Comparison of ENCODE assay signal across 20 mouse cellular contexts in the genomic region with DNA sequence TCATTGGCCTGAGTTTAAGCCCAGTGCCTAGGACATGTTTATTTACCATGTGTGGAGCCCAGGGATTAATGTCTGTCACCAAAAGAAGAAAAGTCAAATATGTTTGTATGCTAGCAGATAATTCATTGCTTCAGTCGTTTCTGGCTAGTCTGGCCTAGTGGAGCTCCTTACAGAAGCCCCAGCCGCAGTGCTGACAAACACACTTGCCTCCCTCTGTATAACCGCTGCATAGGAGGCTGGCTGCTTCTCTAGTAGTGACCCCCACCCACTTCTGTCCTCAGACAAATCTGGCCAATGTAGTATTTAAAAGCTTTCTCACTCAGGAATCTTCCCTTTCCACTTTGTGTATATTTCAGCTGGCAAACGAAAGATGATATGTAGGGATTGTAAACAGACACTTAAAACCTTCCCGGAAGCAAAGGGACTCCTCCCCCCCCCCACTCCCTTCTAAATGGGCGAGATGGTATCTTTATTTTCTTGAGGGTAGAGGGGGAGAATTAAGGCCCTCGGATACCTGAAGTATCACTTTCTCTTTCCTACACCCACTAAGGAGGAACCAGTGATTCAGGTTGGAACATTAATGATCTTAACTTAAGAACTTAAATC. TPM values are rescaled to one million over a fixed set of nuclear protein-coding genes. Genes with fewer than 3 reads are reported as not detected.
DNase-seq lines count a peak whose midpoint lies in the region; ATAC-seq and TF ChIP-seq lines count a peak whose summit lies in the region.
"Had no signal": no experiment of that assay in that cellular context is flagged by ENCODE, and none has a peak within 500 bp of the region (broad histone marks: within the 10 kb centered on the region; RNA-seq: fewer than 3 reads in every experiment).

No protein-coding gene starts in this region.

- H3K4me2 ChIP-seq in intestine, embryonic 16.5 days (ENCODE audit: low read depth, low read length), result no peak overlapping the region
- no peak overlapping the region for H3K4me2 ChIP-seq in intestine, embryonic 15.5 days (replicated peaks)
- H3K4me2 ChIP-seq in lung, postnatal 0 days (replicated peaks; ENCODE audit: low read depth, low read length), result no peak overlapping the region
- H3K4me2 ChIP-seq: embryonic facial prominence, embryonic 13.5 days; heart, embryonic 12.5 days; hindbrain, embryonic 13.5 days had no signal

- WGBS in intestine, embryonic 16.5 days, result 20% methylated on average over 7 of the region's 7 CpGs
- 22% methylated on average over 7 of the region's 7 CpGs for WGBS in intestine, embryonic 15.5 days
- WGBS in lung, postnatal 0 days, result 15% methylated on average over 7 of the region's 7 CpGs

- no peaks in the 10 kb centered on the region for H3K36me3 ChIP-seq in intestine, embryonic 16.5 days (ENCODE audit: control insufficient read depth, insufficient read depth, low read length)
- no peaks in the 10 kb centered on the region for H3K36me3 ChIP-seq in intestine, embryonic 15.5 days
- no peaks in the 10 kb centered on the region for H3K36me3 ChIP-seq in lung, postnatal 0 days (ENCODE audit: insufficient read depth, low read length)
- H3K36me3 ChIP-seq: embryonic facial prominence, embryonic 13.5 days; heart, embryonic 12.5 days; hindbrain, embryonic 13.5 days had no signal

- H3K9me3 ChIP-seq in intestine, embryonic 16.5 days (ENCODE audit: control insufficient read depth, low read length), result no peaks in the 10 kb centered on the region
- no peaks in the 10 kb centered on the region for H3K9me3 ChIP-seq in intestine, embryonic 15.5 days
- no peaks in the 10 kb centered on the region for H3K9me3 ChIP-seq in lung, postnatal 0 days (ENCODE audit: low read length)
- H3K9me3 ChIP-seq: embryonic facial prominence, embryonic 13.5 days; heart, embryonic 12.5 days; hindbrain, embryonic 13.5 days had no signal

- no peak for TF ChIP-seq EP300 in lung, postnatal 0 days (IDR thresholded peaks at IDR 0.05)

- no peak for DNase-seq in lung, postnatal 0 days (ENCODE audit: low spot score)
- no peak for DNase-seq in lung, postnatal 25 days (ENCODE audit: low spot score)
- peak; percentile 54 for DNase-seq in naive thymus-derived CD4-positive, alpha-beta T cell, adult 2 months (ENCODE audit: low read depth)
- no peak for DNase-seq in ovary, adult 18-20 months (ENCODE audit: low spot score)
- DNase-seq: adrenal gland, adult 2 months; cerebellum, adult 9-10 months; kidney, adult 18-20 months; kidney, postnatal 25 days; left cerebral cortex, postnatal 4 days; liver; lung, adult 18-20 months; midbrain, embryonic 14.5 days; right cerebral cortex, postnatal 25 days had no signal

- no peak overlapping the region for H3K9ac ChIP-seq in intestine, embryonic 16.5 days (ENCODE audit: low read depth, low read length)
- H3K9ac ChIP-seq in intestine, embryonic 15.5 days, result no peak overlapping the region
- H3K9ac ChIP-seq in lung, postnatal 0 days (replicated peaks; ENCODE audit: low read depth), result no peak overlapping the region
- H3K9ac ChIP-seq: embryonic facial prominence, embryonic 13.5 days; heart, embryonic 12.5 days; hindbrain, embryonic 13.5 days had no signal

- H3K27ac ChIP-seq in intestine, embryonic 16.5 days (ENCODE audit: low read length), result no peak overlapping the region
- H3K27ac ChIP-seq in intestine, embryonic 15.5 days, result no peak overlapping the region
- peak overlapping the region; percentile 61 for H3K27ac ChIP-seq in lung, postnatal 0 days (ENCODE audit: low read length)
- H3K27ac ChIP-seq: embryonic facial prominence, embryonic 13.5 days; hindbrain, embryonic 13.5 days had no signal

- no peaks in the 10 kb centered on the region for H3K27me3 ChIP-seq in intestine, embryonic 16.5 days (replicated peaks; ENCODE audit: control insufficient read depth, insufficient read depth, low read length)
- no peaks in the 10 kb centered on the region for H3K27me3 ChIP-seq in intestine, embryonic 15.5 days (replicated peaks)
- H3K27me3 ChIP-seq in lung, postnatal 0 days (replicated peaks; ENCODE audit: insufficient read depth, low read length), result no peaks in the 10 kb centered on the region
- H3K27me3 ChIP-seq: embryonic facial prominence, embryonic 13.5 days; heart, embryonic 12.5 days; hindbrain, embryonic 13.5 days had no signal

- peak; percentile 29; the same call in 1 of the 2 replicates for ATAC-seq in intestine, embryonic 16.5 days
- no peak for ATAC-seq in intestine, embryonic 15.5 days
- ATAC-seq in lung, postnatal 0 days, result no peak
- peak; percentile 16 for ATAC-seq in activated CD4-positive, CD25-positive, alpha-beta regulatory T cell, adult 4 months

- H3K4me3 ChIP-seq in intestine, embryonic 16.5 days (ENCODE audit: low read length), result no peak overlapping the region
- H3K4me3 ChIP-seq in intestine, embryonic 15.5 days (replicated peaks), result no peak overlapping the region
- H3K4me3 ChIP-seq in lung, postnatal 0 days (ENCODE audit: low read depth, low read length), result no peak overlapping the region
- H3K4me3 ChIP-seq: embryonic facial prominence, embryonic 13.5 days; heart, embryonic 12.5 days; hindbrain, embryonic 13.5 days; megakaryocyte, embryonic 14.5 days had no signal

- H3K4me1 ChIP-seq in intestine, embryonic 16.5 days (ENCODE audit: control insufficient read depth, insufficient read depth, low read length), result peaks cover 16% of the 10 kb centered on the region
- H3K4me1 ChIP-seq in intestine, embryonic 15.5 days (replicated peaks), result peaks cover 3% of the 10 kb centered on the region
- peaks cover 11% of the 10 kb centered on the region; the same call in 1 of the 2 replicates for H3K4me1 ChIP-seq in lung, postnatal 0 days (ENCODE audit: insufficient read depth, low read depth, low read length)

- no peak for TF ChIP-seq CTCF in lung, postnatal 0 days (IDR thresholded peaks at IDR 0.05)

RNA-seq across cellular contexts. Expression of a gene that starts 18.3 kb away (rescaled TPM):
- polyA plus RNA-seq in intestine, embryonic 16.5 days (2015; fragmentation: Nextera tagmentation; extraction: Ambion mirVana), result 37.2 and 37.5 TPM in 2 replicates
- 33.5 and 38.1 TPM in 2 replicates for polyA plus RNA-seq in intestine, embryonic 15.5 days (2015; fragmentation: Nextera tagmentation; extraction: Ambion mirVana)
- 49.7 and 63.2 TPM in 2 replicates for polyA plus RNA-seq in lung, postnatal 0 days (2015; fragmentation: Nextera tagmentation; extraction: Ambion mirVana)
- 10 to 100 TPM; 26.0 to 35.2 TPM for polyA plus RNA-seq in activated CD4-positive, CD25-positive, alpha-beta regulatory T cell, adult 4 months (2017; shearing (Covaris generic))

Comparison
In these comparisons a context has a peak if more than half of its experiments do, and no peak if none do; other contexts are left out.
1. ATAC-seq: peak in intestine, embryonic 16.5 days (single experiment) and activated CD4-positive, CD25-positive, alpha-beta regulatory T cell, adult 4 months (single experiment); none in intestine, embryonic 15.5 days (single experiment) and lung, postnatal 0 days (single experiment).